Mouse (Mus musculus) granulocyte monocyte progenitor cell, adult 5-6 weeks (primary cell): ENCODE measurements at regions not wholly inside any gene's neighbourhood (a gene's known extent, or its start where the extent isn't known, plus 50 kb on each side); places are given as distances from the start of the nearest gene placed in this dataset.
"Not testable (repeated sequence)": the region's sequence is repeated elsewhere in the genome, so short reads cannot be mapped to it uniquely, and the experiment has no call there.

Experiments
- ATAC-seq: replicated peaks from 2 replicates; pipeline ENCODE4 v1.8.0; 2016; ENCODE audit warnings: mild to moderate bottlenecking, moderate TSS enrichment, inconsistent platforms; ENCODE audit not compliant: poor library complexity, severe bottlenecking

DNA sequence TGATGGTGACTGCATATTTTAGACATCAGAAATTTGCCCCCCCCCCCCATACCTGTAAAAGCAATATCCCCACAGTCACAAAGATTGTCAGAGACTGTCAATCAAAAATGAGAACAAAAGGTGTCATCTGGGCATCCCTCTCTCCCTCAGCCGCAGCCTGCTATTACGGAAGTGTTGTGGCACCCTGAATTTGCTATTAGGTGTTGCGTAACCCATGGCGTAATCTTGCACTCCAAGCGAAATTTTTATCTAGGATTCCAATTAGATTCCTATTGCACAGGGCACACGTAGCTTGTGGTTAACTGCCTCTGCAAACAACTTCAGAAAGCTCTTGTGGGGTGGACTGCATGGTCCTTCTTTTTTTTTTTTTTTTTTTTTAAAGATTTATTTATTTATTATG, 289.9 kb downstream of the Phf3 start:
- ATAC-seq: peak; percentile 93

DNA sequence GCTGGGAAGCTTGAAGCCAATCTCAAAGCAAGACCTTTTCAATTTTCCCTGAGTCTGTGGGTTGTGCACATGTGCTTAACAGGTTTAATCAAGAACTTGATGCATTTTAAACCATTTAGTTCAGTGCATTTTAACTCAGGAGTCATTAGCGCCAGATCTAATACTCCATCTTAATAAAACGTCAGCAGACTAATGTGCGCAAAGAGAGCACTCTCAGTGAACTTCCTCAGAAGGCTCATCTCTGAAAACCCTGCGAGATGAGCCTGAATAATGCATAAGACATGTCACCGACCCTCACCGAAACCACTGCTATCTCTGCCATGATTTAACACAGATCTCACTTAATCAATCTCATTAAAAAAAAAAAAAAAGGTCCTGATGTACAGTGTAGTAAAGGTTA, 309.0 kb downstream of the Phf3 start:
- ATAC-seq: no peak

DNA sequence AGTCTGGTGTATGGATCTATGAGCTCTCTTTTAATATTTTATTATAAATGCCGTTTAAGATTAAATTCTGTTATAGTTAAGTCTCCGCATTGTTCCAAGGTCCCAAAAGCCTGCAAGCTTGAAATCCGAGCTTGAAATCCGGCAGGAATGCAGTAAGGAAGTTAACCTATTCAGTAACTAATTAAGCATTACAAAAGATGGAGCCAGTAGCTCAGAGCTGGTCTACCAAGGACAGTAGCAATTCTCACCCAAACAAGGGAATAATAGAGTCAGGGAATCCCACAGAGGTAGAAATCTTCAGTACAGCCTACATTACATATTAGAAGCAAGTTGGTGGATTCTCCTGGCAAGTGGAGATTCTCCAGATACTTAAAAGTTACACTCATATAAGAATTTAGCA, 325.0 kb downstream of the Phf3 start:
- ATAC-seq: not testable (repeated sequence)

DNA sequence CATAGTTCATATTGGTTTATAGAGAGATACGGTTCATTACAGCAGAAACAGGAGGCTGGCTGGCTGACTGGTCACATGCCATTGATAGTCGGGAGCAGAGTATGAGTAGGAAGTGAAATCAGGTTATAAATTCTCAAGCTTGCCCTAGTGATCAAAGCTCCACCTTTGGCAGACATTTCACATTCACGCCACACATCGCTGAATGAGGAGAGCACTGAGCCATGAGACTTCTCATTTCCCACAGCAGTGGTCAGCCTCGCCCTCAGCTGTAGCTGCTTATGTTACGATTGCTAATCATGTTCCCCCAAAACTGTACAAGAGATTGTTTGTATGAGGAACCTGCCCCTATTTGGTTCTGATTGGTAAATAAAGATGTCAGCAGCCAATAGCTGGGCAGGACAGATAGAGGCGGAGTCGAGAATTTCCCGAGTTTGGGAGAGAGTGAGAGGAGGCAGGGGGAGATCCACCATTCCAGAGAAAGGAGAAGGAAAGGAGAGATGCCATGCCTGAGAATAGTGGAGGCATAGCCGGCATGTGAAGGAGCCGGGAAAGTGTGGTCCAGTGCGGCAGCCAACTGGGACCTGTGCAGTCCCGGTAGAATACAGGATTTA, 333.5 kb downstream of the Phf3 start:
- ATAC-seq: no peak

DNA sequence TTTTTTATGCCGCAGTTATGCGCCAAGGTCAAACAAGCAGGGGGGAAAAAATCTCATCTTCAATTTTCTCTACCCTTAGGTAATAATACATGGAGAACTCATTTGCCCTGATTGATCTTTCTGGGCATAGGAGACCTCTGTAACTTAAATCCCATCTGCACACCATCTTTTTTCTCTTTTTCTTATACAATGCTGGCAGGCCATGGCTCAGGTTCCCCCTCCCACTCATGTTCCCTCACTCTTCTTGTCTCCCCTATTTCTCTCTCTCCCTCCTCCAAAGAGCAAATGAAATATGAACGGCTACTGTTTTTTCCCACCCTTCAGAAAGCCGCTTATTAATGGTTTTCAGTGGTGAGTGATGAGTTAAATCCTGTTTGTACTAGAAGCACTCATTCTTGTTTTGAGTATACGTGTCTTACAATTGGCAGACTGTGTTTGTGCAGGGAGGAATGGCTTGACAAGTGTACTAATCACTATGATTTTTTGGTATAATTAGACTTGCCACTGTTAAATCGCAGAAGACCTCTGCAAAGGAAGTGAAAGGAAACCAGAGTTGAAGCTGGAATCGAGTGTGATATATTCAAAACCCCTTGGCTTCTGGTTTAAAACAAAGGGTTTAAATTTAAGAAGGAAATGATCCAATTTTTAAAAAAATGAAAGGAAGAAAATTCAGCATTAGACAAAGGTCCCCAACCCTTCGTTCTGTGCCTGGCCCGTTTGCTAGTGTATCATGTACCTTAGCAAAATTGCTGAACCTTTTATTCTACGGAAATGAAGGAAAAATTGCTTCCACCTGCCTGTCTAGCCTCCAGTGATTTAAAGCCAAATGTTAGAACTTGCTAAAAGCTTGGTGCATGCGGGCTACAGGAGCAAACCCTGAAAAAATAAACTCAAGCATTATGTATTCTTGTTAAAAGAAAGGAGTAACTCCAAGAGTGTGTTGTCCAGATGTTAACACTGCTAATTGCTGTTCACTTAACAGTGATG, 336.4 kb downstream of the Phf3 start:
- no peak for ATAC-seq

DNA sequence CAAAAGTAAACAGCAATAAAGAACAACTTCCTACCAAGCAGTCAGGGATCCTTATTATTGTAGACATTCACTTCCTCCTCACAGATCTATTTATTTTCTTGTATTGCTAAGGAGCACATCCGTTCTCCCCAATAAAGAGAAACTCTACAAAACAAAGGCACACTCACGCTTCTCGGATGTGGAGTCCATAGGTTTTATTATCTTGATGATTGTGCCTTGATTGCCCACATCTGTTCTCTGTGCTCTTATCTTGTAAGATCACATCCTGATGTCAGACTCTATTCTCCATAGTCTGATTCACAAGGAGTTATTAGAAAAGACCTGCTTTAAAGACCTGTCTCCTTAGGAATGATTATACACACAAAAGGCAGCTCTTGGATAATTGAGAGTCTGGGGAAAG, 356.4 kb downstream of the Phf3 start:
- no peak for ATAC-seq

DNA sequence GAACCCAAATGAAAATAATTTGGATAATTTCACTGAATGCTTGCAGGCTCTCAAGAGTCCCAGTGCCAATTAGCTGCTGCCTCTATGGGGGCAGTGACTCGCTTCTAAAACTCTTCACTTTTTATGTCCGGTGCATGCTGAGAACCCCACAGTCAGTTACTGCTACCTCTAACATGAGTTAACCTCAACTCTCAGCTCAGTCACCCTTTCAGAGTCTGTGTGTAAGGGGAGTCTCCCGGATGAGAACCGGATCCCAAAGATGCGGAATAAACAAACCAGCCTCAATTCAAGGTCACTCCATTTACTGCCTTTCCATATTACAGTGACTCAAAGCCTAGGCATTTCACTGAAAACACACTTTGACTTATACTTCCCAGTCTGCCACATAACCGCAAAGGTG, 357.9 kb downstream of the Phf3 start:
- ATAC-seq: no peak

DNA sequence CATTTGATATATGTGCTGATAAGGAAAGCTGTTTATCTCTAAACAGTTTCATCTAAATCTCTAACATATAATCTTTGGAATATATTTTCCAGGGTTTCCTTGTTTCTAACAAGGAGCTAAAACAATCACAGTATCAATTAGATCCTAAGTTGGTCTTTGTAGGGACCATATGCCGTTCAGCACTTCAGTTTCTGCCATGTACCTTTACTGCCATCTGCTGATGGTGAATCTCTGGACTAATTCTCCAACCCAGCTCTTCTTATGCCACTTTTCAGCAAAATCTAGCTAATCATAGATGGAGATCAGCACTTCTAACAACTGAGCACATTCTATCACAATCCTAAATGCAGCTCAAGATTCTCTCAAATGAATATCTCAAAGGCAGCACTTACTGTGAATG, 370.5 kb downstream of the Phf3 start:
- ATAC-seq: no peak

DNA sequence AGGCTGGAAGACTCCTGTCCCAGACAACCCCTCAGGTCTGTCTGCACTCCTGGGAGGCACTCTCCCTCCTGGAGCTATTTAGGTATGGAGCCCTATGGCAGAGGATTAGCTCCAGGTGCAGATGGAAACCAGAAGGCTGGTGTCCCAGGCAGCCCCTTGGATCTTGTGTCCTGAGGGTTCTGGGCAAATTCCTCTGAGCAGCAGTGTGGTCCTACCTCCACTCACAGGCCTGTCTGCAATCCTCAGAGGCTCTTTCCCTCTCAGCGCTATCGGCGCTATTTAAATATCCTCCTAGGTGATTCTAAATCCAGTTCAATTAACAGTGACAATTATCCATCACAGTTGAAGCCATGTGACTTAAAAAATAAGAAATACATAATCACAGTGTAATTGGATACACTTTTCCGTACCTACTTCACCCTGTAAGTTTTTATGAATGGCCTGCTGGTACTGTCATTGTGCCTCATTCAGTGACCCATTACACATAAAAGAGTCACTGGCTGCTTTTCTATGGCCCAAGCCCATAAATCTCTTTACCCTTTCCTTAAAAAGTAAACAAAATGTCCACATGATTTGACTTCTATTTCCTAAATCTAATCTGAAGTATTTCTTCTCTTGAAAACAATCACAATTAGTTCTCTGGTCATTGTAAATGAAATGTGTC, 413.3 kb downstream of the Phf3 start:
- ATAC-seq: no peak

DNA sequence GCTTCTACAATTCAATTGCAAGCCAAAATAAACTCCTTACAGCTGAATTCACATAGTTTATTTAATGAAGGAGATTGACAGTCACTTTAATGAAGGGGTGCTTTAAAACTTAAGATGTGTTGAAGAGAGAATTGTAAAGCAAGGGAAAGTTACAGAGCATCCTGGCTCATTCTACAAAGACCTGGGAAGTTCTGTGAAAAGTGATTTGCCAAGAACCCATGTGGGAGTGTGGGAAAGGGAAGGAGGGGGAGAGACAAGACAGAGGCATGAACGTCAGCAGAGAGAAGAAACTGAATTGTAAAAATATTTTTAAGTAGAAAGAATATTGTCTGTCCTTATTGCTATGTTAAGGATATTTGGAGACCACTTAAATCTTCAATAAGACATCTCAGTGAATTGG, 435.8 kb downstream of the Phf3 start:
- no peak for ATAC-seq

DNA sequence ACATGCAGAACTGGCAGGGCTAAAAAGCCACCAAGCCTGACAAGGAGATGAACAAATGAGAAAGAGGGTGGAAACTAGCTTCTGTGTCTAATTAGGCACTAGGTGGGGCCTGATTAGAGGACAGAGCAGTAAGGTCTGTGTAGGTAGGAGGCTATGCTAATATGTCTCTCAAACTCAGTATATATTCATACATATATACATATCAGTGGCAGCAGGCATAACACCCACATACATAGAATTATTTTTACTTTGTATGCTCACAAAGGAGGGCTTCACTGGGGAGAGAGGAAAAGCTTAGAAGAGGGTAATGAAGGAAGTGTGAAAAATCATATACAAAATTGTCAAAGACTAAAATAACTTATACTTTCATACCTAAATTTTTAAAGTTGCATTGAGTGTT, 457.1 kb downstream of the Phf3 start:
- ATAC-seq: no peak

DNA sequence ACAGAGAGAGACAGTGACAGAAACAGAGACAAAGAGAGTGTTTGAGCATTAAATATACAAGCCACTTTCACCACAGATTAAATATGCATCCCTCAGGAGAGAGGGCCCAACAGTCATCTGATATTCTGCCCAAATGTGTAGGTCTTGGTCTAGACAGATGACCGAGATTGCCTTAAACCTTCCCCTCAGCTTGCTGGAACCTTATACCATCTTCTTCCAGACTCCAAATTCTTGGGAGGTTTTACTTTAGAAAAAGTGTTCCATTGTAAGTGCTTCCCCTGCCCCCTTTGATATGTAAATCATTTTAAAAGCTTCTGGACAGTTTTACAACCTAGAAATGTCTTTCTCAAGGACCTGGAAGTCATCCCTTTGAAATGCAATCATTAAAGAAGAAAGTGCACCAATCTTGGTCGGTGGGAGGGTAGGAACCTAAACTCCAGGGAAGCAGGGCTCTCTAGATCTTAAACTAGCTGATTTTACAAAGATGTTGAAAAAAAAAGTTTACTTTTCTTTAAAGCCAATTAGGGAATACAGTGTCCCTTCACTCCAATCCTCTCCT, 458.8 kb downstream of the Phf3 start:
- ATAC-seq: no peak
